Mouse (Mus musculus) megakaryocyte-erythroid progenitor cell, adult 5-6 weeks (primary cell): ENCODE data around the gene Fpr-rs7. TPM values are rescaled to one million over a fixed set of nuclear protein-coding genes. Genes with fewer than 3 reads are reported as not detected.

Experiments used
- ATAC-seq: replicated peaks from 2 replicates; pipeline ENCODE4 v1.8.0; 2016; ENCODE audit warnings: mild to moderate bottlenecking, inconsistent platforms; ENCODE audit not compliant: severe bottlenecking, poor library complexity, low FRiP score, low TSS enrichment
- total RNA-seq, 2 experiments: library from RNA; stranded (forward) in 1 of 2; stranded (reverse) in 1 of 2; fragments of 200-1000, 215-1000 nt in 1 of 2; fragments of >200 nt in 1 of 2; fragmentation: Nextera tagmentation in 1 of 2; gene quantifications; 2 replicates each; pipeline ENCODE4 v1.2.3; 2014 to 2017

The Fpr-rs7 gene
- total RNA-seq (2014; fragmentation: Nextera tagmentation) (not detected in 2 replicates), total RNA-seq (2017) (not detected in 2 replicates)

DNA sequence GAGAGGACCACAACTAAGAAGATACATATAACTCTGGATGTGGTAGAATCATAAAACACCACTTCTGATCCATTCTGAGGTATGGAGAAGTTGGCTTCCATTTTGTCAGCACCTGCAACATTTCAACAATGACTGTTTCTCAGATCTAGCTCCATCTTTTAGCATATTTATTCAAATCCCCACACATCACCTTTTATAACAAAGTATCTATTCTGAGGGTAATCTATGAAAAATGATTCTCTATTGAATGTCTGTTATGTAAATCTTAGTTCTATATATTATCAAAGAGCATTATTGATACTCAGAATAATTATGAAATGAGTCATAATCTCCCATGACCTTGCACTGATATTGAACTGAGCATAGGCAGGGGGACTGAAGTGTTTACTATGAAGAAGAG is at the start of gene Fpr-rs7:
Fpr-rs7 (minus strand) TSS at position 101 of the 400 bp plus-strand sequence.
- no peak for ATAC-seq

DNA sequence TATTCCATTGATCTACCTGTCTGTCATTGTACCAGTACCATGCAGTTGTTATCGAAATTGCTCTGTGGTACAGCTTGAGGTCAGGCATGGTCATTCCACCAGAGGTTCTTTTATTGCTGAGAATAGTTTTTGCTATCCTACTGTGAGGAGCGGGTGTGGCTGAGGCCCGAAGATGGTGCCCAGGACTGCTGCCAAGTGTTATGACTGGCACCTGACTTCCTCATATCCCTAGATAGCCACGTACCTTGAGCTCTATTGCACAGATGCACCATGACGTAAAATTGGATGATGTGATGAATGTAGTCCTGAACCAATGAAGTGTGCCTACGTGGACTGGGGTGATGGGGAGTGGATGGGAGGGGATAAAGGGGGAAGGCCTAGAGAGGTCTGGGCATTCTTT is 39.9 kb downstream of the Fpr-rs7 start:
- ATAC-seq, result no peak

DNA sequence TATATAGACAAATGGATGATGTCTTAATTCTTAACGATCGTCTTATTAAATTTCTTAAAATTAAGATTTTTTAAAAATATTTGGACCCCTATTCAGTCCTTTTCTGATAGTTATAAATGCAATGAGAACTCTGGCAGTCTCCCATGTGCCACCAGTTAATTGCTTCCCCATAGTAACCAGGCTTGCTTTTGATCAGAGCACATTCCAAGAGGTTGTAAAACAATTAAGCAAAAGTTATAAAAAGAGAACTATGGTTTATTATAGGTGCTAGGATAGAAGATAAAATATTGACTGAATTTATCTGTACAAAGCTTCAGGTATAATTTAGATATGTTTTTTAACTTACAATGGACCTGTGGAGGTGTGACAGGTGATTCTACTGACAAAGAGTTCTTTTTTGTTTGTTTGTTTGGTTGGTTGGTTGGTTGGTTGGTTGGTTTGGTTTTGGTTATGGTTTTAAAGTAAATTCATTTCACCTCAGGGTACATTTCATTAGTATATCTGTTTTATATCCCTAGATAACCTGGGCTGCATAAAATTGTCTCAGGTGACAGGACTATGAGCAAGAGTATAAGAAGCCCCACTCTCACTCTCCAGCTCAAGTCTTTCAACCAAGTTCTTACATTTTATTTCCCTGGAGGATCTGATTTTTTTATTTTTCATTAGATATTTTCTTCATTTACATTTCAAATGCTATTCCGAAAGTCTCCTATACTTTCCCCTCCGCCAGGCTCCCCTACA is 42.2 kb downstream of the Fpr-rs7 start:
- no peak for ATAC-seq

Other genes with a start within 250 kb of the Fpr-rs7 start
- gene Vmn2r104, start 65.9 kb downstream of the Fpr-rs7 start, total RNA-seq (2014; fragmentation: Nextera tagmentation), result not detected in 2 replicates
- not detected in 2 replicates for gene Vmn2r104, start 65.9 kb downstream of the Fpr-rs7 start, total RNA-seq (2017)
- not detected in 2 replicates for gene Fpr-rs6, start 68.9 kb upstream of the Fpr-rs7 start, total RNA-seq (2014; fragmentation: Nextera tagmentation)
- not detected in 2 replicates for gene Fpr-rs6, start 68.9 kb upstream of the Fpr-rs7 start, total RNA-seq (2017)
- gene Vmn2r105, start 120.8 kb upstream of the Fpr-rs7 start, total RNA-seq (2014; fragmentation: Nextera tagmentation), result not detected in 2 replicates
- gene Vmn2r105, start 120.8 kb upstream of the Fpr-rs7 start, total RNA-seq (2017), result not detected in 2 replicates
- gene Vmn2r106, start 171.3 kb upstream of the Fpr-rs7 start, total RNA-seq (2014; fragmentation: Nextera tagmentation), result not detected in 2 replicates
- not detected in 2 replicates for gene Vmn2r106, start 171.3 kb upstream of the Fpr-rs7 start, total RNA-seq (2017)
- not detected in 2 replicates for gene Vmn2r107, start 231.0 kb upstream of the Fpr-rs7 start, total RNA-seq (2014; fragmentation: Nextera tagmentation)
- gene Vmn2r107, start 231.0 kb upstream of the Fpr-rs7 start, total RNA-seq (2017), result not detected in 2 replicates